Mouse (Mus musculus): ENCODE results near the gene Men1.

The Men1 gene

DNA sequence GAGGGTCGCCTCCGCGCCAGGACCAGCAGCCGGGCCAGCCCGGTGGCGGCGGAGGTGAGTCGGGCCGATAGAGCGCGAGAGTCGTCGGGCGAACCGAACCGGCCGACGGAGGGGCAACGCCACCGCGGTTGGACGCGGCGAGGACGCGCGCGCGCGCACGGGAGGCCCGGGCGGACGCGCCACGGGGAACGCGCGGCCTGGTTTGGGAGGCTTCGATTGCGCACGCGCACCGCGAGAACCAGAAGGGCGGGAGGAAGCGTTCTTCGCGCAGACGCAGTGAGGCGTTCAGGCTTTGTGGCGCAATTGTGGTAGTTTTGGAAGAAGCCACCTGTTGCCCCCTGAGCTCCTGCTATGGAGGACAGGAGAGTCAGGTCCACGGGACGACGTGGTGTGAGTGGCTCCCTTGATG is 29.5 kb downstream of the Men1 start:
- peak; percentile 73 for DNase-seq (ENCODE audit: low read depth, low spot score)

DNA sequence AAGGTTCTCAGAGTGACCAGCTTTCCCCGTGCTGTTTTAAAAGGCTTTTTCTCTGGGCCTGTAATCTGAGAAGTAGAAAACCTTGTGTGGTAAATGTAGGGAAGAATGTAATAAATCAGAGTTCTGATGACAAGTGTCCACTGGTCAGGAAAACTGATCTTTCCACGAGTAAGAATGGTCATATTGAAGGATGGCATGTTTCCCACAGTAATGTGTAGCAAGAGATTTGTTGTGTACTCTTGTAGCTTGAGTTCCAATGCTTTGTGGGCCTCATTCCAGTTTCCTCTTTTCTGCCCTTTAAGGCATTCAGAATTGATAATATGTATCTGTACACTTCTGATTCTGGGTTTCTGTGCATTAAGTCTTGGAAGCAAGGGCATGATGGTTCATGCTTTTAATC is 30.1 kb downstream of the Men1 start:
- DNase-seq (ENCODE audit: low read depth, low spot score): no peak

DNA sequence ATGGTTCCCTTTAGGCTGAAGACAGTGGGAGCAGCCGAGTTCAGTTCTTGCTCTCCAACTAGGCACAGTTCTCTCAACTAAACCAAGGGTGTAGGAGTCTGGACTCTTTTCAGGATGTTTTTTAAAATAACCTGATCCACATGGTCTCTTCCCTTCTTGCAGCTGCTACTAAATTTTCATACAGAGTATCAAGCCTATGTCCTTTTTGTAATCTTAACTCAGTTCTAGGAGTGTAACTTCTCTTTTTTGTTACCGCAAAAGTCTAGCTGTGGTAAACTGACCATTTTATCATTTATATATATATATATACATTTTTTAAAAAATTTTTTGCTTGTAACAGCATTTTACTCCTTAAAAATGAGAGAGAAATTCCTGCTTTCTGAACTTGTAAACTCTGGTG is 35.4 kb downstream of the Men1 start:
- DNase-seq (ENCODE audit: low read depth, low spot score): no peak

DNA sequence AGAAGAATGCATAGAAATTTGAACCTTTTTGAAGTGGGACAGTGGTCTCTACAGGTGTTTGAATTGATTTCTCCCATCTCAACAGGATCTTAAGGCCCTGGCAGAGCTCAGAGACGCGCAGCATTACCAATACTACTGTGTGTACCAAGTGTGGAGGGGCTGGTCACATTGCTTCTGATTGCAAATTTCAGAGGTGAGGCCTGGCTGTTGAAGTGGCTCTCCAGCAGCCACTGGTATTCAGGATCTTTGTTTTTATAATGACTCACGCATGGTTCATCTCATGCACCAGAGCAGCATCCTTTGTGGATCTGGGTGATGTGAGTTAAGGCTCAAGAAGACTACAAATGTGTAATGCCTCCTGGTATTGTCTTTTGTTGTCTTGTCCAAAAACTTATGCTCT is 37.7 kb downstream of the Men1 start:
- no peak for DNase-seq (ENCODE audit: low read depth, low spot score)

DNA sequence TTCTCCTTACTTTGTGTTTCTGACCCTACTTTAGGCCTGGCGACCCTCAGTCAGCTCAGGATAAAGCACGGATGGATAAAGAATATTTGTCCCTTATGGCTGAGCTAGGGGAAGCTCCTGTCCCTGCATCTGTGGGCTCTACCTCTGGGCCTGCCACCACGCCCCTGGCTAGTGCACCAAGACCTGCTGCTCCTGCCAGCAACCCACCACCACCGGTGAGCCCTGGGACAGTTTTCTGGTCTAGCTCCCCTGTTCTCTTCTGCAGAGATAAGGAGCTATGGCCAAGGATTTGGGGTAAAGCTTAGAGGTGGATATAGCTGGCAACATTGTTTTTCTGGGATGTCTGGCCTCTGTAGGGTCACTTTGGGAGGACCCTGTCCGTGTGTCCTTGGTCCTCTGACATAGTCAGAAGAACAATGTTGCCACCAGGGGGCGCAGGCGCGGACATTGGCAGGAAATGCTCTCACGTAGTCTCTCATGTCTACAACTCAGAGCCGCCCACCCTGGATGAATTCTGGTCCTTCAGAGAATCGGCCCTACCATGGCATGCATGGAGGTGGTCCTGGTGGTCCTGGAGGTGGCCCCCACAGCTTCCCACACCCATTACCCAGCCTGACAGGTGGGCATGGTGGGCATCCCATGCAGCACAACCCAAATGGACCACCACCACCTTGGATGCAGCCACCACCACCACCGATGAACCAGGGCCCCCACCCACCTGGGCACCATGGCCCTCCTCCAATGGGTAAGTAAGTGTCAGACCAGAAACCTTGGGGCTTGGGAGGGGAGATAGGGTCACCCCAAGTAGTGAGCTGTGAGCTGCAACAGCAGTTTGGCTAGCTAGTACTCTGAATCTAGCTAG is 39.0 kb downstream of the Men1 start:
- DNase-seq (ENCODE audit: low read depth, low spot score): no peak

DNA sequence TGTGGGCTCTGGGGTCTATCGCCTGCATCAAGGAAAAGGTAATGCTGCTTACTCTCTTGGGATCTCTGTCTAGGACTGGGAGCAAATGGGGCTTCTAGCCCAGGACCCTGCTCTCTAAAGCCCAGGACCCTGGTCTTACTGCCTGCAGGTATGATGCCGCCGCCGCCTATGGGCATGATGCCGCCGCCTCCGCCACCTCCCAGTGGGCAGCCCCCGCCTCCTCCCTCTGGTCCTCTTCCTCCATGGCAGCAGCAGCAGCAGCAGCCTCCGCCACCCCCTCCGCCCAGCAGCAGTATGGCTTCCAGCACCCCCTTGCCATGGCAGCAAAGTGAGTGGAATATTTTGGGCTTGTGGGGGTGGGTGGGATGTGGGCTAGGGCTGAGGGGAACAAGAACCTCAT is 39.8 kb downstream of the Men1 start:
- DNase-seq (ENCODE audit: low read depth, low spot score): no peak

DNA sequence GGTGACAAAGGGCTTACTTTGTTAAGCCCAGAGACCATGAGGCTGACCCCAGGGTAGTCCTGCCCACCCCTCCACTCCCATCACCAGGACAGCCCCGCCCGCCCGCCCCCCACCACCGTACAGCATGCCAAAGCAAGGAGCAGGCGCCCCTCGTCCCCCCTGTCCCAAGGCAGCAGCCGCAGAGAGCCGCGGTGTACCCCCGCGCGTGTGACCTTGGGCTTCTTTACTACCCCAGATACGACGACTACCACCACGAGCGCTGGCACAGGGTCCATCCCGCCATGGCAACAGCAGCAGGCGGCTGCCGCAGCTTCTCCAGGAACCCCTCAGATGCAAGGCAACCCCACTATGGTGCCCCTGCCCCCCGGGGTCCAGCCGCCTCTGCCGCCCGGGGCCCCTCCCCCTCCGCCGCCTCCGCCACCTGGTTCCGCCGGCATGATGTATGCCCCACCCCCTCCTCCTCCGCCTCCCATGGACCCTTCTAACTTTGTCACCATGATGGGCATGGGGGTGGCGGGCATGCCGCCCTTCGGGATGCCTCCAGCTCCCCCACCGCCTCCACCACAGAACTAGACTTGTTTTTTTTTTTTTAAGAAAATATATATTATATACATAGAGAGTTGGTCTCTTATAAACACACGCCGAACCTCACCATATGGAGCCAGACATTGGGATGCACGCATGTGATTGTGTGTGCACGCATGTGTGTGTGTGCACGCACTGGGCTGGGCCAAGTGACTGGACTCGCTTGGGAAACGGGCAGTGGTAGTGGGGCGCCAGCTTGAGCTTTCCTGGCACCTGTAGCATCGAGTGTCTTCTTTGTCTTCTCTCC is 40.9 kb downstream of the Men1 start:
- no peak for DNase-seq (ENCODE audit: low read depth, low spot score)

DNA sequence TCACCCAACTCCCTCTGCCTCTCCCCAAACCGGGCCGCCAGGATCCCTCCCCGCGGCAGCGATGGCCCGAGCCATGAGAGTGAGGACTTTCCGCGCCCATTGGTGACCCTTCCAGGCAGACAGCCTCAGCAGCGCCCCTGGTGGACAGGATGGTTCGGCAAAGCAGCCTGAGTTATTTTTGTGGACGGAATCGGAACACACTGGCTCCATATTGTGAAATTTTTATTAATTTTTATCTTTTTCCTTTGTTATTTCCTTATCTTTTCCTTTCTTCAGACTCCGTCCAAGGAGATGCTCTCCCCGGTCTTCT is 41.4 kb downstream of the Men1 start:
- no peak for DNase-seq (ENCODE audit: low read depth, low spot score)

DNA sequence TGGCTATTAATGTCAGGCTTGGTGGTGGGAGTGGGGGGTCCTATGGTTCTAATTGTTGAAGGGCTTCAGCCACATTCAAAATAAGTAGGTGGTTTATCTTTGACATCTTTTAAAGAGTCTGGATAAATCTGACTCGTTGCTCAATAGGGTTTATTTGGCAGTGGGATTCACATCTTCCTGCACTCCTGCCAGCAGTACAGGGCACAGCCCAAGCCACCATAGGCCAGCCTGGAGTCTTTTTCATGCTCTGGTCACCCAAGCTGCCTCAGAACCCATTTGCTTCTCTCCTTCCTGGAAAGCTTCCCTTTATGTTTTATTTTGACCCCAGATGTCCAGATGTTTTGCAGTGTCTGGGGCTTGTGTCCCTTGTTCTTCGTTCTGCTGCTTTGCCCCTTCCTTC is 41.9 kb downstream of the Men1 start:
- DNase-seq (ENCODE audit: low read depth, low spot score): no peak

DNA sequence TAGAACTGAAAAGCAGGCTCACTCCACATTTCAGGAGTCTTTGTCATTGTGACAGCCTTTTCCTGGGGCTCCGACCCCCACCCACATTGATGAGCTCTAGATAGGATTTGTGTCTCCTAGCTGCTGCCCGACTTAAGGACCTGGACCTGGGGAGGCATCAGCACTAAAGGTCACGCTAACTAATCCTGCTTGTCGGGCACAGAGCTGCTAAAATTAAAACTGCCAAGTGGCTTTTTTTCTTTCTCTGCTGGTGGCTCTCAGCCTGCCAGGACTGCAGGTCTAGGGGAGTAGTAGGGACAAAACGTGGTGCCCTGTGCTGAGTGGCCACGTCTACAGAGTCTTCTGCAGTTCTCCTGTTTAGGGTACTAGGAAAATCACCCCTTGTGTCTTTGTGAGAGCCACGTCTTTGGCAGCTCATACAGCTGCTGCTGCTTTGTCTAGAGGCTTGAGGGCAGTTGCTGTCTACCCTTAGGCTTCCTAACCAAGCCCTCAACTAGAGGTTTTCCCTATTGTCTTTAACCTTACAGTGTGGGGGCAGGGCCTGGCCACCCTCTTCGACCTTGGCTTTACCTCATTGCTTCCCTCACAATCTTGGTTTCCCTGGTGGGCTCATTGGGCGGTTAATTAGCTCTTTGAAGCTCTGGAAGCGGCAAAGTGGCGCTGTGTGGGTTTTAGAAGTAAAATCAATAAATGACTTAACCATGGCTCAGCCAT is 42.7 kb downstream of the Men1 start:
- no peak for DNase-seq (ENCODE audit: low read depth, low spot score)

DNA sequence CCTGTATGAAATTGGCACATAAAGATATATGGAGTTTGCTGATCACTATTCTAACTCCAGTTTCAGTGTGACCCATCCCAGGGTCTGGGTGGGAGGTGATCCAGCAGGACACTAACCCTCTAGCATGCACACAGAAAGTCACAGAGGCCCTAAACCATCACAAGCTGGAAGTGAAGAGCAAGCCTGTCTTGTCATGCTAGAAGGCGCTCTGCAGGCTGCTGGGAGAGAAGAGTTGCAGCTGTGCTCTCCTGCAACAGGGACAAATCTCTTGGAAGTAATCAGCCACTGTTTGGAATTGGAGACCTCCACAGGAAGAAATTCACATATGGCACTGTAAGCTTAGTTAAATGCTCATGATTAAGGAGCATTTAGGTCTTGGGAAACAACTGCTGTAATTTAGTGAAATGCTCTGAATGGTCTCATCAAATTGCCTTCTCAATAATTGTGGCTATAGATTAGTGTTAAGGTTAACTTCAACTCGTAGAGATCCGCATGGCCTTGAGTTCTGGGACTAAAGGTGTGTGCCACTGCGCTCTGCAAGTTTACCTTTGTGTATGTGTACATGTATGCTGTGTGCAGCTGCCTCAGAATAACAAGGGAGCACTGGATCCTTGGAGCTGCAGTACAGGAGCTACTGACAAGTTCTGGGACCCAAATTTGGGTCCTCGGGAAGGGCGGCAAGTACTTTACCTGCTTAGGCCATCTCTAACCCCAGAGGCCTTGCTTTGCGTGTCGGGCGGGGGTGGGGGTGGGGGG is 45.8 kb downstream of the Men1 start:
- no peak for DNase-seq (ENCODE audit: low read depth, low spot score)

DNA sequence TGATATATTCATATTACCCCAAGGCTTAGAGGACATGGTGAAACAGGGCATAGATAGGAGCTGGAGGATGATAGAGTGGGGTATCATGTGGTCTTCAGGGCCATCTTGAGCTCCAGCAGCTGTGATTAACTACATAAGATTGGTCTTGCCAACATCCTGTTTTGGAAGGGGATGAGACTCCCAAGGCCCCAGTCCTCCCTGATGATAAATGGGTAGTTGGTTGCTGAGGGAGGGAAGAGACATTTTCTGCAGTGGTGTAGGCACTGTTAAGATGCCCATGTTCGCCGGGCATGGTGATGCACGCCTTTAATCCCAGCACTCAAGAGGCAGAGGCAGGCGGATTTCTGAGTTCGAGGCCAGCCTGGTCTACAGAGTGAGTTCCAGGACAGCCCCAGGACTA is 46.5 kb downstream of the Men1 start:
- no peak for DNase-seq (ENCODE audit: low read depth, low spot score)

DNA sequence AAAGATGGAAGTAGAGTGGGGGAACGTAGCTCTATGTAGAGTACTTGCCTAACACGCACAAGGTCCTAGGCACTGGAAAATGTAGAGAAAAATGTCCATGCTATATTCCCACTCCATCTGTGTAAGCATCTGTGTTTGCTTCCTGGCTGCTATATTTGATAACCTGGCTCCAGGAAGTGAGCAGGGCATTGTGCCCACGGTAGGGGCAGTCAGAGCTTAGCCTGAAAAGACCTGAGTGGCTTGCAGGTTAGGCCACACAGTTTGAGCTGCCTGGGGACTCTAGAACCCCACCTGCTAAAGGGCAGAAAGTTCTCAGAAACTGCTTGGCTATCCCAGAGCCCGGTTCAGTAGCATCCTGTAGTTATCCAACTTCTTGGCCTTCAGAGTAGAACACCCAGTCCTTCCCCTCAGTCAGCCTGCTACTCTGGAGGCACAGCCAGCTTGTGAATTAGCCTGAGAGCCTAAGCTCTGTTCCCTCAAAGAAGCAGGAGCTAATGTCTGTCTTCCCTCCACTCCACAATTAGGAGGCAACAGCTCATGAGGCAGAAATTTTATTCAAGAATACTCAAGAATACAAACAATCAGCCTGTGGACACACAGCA is 47.6 kb downstream of the Men1 start:
- DNase-seq (ENCODE audit: low read depth, low spot score): no peak

DNA sequence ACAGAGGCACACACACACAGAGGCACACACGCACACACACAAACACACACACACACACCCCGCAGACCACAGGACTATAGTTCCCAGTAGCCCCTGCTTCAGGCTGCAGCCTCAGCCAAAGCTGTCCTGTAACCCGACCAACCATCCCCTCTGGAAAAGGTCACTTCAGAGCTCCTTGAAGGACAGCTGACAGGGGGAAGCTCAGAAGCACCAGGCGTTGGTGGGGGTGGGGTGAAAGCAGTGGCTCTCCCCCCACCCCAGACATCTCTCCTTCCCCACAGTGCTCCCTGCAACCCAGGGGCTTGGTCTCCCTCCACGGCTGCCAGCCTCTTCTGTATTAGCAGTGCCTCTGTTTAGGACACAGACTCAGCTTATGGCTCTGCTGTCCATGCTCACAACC is 48.7 kb downstream of the Men1 start:
- DNase-seq (ENCODE audit: low read depth, low spot score): no peak

DNA sequence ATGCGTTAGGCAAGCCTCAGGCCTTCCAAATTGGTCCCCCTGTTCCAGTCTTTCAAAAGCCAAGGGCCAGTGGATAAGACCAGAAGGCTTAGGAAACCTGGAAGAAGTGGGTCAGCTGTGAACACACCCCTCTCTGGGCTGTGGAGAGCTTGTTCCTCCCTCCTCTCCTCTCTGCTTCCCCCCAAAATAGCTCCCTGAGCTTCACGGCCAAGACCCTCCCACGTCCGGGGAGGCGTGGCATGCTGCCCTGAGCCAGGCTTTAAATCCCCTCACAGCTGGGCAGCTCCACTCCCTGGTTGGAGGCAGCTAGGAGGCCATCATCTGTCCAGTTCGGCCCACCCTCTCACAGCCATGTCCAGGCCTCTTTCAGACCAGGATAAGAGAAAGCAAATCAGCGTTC is 49.3 kb downstream of the Men1 start, which contains the start of gene Pygm:
Pygm (plus strand) TSS at position 272 of the 400 bp plus-strand sequence.
- DNase-seq (ENCODE audit: low read depth, low spot score): no peak

DNA sequence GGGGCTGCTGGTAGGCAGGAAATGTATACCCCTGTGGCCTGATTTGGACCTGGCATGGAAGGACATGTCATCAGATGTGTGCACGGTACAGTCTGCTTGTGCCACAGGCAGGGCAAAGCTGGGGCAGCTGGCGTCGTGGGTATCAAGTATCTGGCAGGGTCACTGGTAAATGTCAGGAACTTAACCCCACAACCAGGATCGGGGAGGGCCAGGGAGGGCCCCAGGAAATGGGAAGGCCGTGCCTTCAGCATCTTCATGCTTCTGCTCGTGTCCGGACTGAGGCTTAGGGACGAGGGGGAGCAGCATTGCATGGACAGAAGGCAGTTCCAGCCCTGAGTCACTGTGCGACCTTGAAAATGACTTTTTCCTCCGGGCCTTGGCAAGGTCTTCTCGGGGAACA is 50.2 kb downstream of the Men1 start:
- DNase-seq (ENCODE audit: low read depth, low spot score): no peak

DNA sequence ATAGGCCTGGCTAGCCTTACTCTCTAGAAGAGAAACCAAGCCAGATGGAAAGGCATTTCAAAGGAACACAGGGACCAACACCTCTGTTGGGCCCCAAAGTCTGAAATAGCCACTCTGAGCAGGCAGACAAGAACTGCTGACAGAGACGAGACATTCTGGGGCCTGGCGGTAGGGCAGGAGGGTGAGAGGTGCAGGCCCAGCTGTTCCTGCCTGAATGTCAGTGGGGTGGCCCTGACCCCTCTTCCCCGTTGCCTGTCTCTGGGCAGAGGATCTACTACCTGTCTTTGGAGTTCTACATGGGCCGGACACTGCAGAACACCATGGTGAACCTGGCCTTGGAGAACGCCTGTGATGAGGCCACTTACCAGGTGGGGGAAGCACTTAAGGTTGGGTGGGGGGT is 50.6 kb downstream of the Men1 start:
- DNase-seq (ENCODE audit: low read depth, low spot score): no peak

DNA sequence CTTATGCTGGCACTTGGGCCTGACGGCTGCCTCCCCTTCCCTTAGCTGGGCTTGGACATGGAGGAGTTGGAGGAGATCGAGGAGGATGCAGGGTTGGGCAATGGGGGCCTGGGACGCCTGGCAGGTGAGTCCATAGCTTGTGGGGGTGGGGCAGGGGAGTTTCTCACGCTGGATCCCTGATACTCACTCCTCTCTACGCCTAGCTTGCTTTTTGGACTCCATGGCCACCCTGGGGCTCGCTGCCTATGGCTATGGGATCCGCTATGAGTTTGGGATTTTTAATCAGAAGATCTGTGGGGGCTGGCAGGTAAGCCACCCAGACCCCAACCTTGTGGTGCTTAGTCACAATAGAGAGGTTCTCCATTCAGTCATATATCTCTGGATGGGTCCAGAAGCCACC is 51.0 kb downstream of the Men1 start:
- no peak for DNase-seq (ENCODE audit: low read depth, low spot score)

DNA sequence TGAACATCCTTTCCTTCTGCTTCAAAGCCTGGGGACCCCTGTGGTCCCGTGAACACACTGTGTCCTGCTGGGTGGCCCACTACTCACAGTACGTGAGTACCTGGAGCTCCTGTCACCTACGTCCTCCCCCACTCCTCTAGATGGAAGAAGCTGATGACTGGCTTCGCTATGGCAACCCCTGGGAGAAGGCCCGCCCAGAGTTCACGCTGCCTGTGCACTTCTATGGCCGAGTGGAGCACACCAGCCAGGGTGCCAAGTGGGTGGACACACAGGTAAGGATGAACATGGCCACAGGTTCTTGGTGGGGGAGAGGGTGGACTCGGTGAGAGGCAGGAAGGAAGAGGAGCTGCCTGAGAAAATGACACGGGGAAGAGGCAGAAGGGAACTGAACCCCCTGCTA is 51.5 kb downstream of the Men1 start:
- DNase-seq (ENCODE audit: low read depth, low spot score): no peak

DNA sequence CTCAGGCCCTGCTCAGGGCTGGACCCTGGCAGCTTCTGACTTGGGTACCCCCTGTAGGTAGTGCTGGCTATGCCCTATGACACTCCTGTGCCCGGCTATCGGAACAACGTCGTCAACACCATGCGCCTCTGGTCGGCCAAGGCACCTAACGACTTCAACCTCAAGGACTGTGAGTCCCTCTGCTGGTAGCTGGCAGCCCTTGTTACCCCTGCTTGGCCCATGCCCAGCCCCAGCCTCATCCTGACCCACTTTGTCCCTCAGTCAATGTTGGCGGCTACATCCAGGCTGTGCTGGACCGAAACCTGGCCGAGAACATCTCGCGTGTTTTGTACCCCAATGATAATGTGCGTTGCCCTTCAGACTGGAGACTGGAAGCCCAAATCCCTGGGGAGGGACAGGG is 53.2 kb downstream of the Men1 start:
- no peak for DNase-seq (ENCODE audit: low read depth, low spot score)

DNA sequence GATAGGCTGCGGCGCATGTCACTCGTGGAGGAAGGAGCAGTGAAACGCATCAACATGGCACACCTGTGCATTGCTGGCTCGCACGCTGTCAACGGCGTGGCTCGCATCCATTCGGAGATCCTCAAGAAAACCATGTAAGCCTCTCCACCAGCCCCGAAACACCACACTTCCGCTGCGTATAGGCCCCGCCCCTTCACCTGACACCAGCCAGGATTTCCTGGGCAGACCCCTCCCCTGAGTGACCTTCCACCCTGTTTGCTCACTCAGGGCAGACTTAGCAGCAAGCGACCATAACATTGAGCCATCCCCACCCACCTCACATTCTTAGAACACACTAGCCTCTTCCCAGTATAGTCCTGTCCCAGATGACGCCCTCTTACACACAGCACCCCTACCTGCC is 55.0 kb downstream of the Men1 start:
- DNase-seq (ENCODE audit: low read depth, low spot score): no peak

All from brain, embryonic 18.5 days (tissue).